10 mouse cellular contexts compared by ENCODE assay signal in genomic region chr11:74821463-74821862, GRCm38 (mm10). TPM values are rescaled to one million over a fixed set of nuclear protein-coding genes. Genes with fewer than 3 reads are reported as not detected.
DNase-seq lines count a peak whose midpoint lies in the region; TF ChIP-seq lines count a peak whose summit lies in the region.
"Had no signal": no experiment of that assay in that cellular context is flagged by ENCODE, and none has a peak within 500 bp of the region (broad histone marks: within the 10 kb centered on the region; RNA-seq: fewer than 3 reads in every experiment).

No protein-coding gene starts in this region.

- TF ChIP-seq CTCF in left cerebral cortex, adult 2 months (IDR thresholded peaks at IDR 0.05) = peak; percentile 72

- no peak overlapping the region for H3K27ac ChIP-seq in left cerebral cortex, adult 2 months
- H3K27ac ChIP-seq: heart, embryonic 15.5 days had no signal

- DNase-seq in cerebellum, postnatal 10 days = peak; percentile 55 to 56
- DNase-seq in cerebellum, adult 11-12 months = no peak
- DNase-seq in left cerebral cortex, adult 2 months (ENCODE audit: extremely low spot score in 1 of 2, low spot score in 2 of 2) = no peak
- DNase-seq in left cerebral cortex, postnatal 10 days (ENCODE audit: extremely low spot score in 1 of 2, low spot score in 2 of 2) = no peak
- DNase-seq in NIH3T3 (ENCODE audit: low read depth) = peak; percentile 80
- DNase-seq in lung, postnatal 14 days = peak; percentile 41
- no peak for DNase-seq in urinary bladder, postnatal 25 days (ENCODE audit: low spot score)
- no peak for DNase-seq in spleen, postnatal 10 days (ENCODE audit: low spot score in 2 of 2)

- no peak overlapping the region for H3K4me3 ChIP-seq in left cerebral cortex, adult 2 months
- H3K4me3 ChIP-seq: heart, embryonic 15.5 days; myocyte had no signal

- intact Hi-C loops in left cerebral cortex, adult 2 months (cut with DNase I) = loop anchor here (1.0 kb wide), 1 partner anchor 27 kb away; no protein-coding TSS in a partner anchor
- intact Hi-C loops in left cerebral cortex, postnatal 10 days (cut with DNase I) = loop anchor here (1.0 kb wide), 1 partner anchor 27 kb away; no protein-coding TSS in a partner anchor

RNA-seq across cellular contexts. Expression of gene Mnt, which starts 9.3 kb away (rescaled TPM):
- 10 to 100 TPM; 32.4 to 37.3 TPM for total RNA-seq in left cerebral cortex, adult 2 months (2021)
- total RNA-seq in left cerebral cortex, postnatal 10 days (2021) = 10 to 100 TPM; 33.5 to 34.9 TPM

RNA-seq across cellular contexts. Expression of gene Mettl16, which starts 50.8 kb away (rescaled TPM):
- 10 to 100 TPM; 26.0 to 27.2 TPM for total RNA-seq in left cerebral cortex, adult 2 months (2021)
- total RNA-seq in left cerebral cortex, postnatal 10 days (2021) = 10 to 100 TPM; 15.1 to 18.0 TPM

Comparison
In these comparisons a context has a peak if more than half of its experiments do, and no peak if none do; other contexts are left out.
1. DNase-seq: peak in cerebellum, postnatal 10 days (2 of 2), NIH3T3 (single experiment) and lung, postnatal 14 days (single experiment); none in cerebellum, adult 11-12 months (single experiment), left cerebral cortex, adult 2 months (0 of 2), left cerebral cortex, postnatal 10 days (0 of 2), urinary bladder, postnatal 25 days (single experiment) and spleen, postnatal 10 days (0 of 2).